Mouse (Mus musculus): Measurements from ENCODE around the gene Pde4d. TPM values are rescaled to one million over a fixed set of nuclear protein-coding genes. Genes with fewer than 3 reads are reported as not detected.

Pde4d gene
- total RNA-seq, 2 experiments from 2014 or later = 29.1 to 38.7 TPM

DNA sequence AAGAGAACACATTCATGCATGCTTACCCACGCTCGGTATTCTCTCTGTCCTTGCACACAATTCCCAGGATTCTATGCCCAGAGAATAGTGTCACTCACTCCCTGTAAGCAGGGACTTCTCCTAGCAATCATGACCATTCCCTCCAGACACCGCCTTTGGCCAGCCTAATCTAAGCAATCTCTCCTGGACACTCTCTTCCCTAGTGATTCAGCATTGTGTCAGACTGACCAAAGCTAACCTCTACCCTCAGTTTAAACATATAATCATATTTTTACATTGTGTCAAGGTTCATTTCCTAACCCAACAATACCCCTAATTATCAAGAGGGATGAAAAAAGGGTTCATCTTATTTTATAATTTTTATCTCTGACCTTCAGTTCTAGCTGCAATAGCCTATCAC is 1193.7 kb downstream of the Pde4d start:
- no peak for ATAC-seq (replicated peaks; ENCODE audit: poor library complexity)

DNA sequence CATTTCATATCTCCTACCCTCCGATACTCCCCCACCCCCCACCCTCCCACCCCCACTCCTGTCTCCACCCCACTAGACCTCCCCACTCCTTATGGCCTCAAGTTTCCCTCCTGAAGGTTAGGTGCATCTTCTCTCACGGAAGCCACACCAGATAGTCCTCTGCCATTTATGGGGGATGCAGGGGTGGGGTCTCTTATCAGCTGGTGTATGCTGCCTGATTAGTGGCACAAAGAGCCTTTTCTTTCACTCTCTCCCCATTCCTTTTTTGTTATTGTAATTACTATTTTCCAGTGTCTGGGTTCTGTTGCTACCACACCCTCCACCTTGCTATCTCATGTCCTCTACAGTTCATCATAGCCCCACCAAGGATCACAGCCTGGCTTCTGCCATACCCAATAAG is 1194.3 kb downstream of the Pde4d start:
- peak; percentile 45 for ATAC-seq (replicated peaks; ENCODE audit: poor library complexity)

GRCm38 (mm10) chr13:109645284-109645909 is 1195.6 kb downstream of the Pde4d start:
- no peak; the same call in 1 of the 2 replicates for ATAC-seq (replicated peaks; ENCODE audit: poor library complexity)

GRCm38 (mm10) chr13:109645910-109646284 is 1196.1 kb downstream of the Pde4d start:
- ATAC-seq (replicated peaks; ENCODE audit: poor library complexity) = no peak

GRCm38 (mm10) chr13:109646597-109647232 is 1197.0 kb downstream of the Pde4d start:
- peak; percentile 43 for ATAC-seq (replicated peaks; ENCODE audit: poor library complexity)

DNA sequence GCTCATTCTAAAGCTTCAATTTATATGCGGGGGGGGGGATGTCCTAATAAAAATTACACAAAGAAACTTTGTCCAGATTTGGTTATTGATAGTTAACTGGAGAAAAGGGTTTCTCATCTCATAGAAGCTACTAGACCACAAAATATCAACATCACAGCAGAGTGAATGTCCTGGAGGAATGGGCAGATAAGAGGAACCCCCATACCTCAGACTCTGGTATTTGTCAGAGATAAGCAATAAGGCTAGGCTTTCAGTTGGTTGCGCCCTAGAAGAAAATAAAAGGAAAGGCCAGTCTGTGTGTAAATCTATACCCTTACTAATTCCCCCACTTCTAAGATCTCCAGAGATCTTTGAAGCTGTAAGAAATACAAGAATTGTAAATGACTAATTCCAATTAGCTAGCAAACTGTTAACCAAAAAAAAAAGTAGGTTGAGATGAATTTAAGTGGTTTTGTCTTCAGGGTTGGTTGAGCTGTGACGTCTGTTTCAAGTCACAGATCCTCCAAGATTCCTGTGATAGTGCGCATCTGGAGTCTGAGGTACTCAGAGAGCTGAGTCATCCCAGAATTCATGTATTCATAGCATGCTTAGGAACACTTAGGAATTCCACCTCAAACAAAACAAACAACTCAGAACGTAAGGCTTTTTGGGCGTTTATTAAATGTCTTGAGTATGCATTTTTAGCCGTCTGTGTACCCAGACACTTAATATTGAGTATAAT is 1197.9 kb downstream of the Pde4d start:
- ATAC-seq (replicated peaks; ENCODE audit: poor library complexity) = peak; percentile 50

- no peak for ATAC-seq (replicated peaks; ENCODE audit: poor library complexity)
Measured at GRCm38 (mm10) chr13:109648311-109648710, 1198.6 kb downstream of the Pde4d start.

DNA sequence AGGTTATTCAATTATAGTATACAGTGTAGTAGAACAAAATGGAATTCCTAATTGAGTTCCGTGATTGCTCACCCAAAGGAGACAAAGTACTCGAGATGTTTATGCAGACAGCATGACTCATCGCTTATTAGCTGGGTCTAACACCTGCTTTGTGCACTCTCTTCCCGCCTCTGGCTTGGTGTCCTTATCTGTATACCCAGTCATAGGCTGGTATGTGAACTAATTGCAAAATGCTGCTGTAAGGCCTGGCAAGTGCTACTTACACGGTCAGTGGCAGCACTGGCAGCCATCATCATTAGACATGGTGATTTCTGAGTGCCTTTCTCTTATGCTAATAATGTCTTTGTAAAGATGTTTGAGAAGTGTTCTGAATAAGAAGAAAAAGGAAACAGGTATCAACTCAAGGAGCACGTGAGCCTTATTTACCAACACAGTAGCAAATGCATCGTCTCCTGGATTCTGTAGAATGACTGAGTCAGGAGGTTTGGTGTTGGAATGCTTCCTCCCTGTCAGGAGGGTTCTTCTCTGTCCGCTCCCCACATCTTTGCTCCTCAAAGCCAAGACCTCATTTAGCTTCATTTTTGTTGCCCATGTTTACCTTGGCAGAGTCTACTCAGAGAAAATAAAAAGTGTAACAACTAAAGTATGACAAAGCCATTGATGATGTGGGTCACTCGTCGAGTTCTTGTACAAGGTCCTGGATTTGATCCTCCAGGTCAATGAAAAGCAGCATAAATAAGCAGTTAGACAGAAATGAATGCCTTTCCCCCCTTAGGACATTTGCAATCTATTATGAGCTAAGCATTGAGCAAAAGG is 1202.2 kb downstream of the Pde4d start:
- peak; percentile 81 for ATAC-seq (replicated peaks; ENCODE audit: poor library complexity)

DNA sequence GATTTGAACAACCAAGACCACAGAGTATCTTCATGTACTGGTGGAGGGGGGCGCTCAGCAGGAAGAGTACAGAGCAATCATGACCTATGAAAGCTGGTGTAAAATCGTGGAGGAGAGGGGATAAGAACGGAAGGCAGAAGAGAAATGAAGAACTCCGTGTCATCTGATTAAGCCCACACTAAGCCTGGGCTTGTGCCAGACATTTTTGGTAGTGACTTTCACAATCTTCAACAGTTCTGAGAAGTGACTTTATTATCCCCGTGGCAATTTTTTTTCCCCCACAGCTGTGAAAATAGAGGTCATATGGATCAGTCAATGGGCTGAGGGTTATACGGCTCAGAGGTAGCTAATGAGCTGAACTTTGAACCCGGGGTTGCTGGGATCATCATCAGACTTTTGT is 1202.9 kb downstream of the Pde4d start:
- ATAC-seq (replicated peaks; ENCODE audit: poor library complexity) = peak; percentile 58

DNA sequence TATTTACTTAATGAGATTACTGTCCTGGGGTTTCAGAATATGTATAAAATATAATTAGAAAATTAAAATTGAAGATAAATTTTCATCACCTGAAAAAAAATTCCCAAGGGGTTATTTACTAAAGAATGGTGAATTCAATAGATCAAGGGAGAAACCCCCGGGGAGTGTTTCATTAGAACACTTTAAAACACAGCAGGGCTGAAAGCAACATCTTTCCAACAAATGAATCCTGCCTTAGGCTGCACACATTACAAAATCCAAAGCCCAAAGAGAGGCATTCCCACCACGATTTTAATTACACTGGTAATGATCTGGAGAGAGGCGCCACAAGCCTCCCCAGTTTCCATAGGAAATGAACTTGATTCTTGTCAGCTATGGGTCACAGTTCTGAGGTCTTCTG is 1205.6 kb downstream of the Pde4d start:
- no peak for ATAC-seq (replicated peaks; ENCODE audit: poor library complexity)

DNA sequence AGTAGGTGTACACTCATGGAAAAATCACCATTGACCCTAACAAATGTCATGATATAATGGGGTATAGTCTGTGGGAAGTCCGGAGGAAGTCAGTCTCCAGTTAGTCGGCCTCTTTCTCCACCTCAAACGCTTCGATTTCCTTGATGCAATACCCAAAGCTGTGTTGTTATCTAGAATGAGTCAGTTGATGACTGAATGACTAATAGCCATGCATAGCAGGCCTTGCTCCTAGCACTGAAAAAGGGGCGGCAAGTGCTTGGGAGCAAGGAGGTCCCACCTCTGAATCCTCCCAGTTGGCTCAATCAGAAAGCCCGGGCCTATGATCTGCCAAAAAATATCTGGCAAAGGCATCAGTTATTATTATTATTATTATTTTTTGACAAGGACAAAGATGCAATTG is 1209.4 kb downstream of the Pde4d start:
- peak; percentile 61; the same call in 1 of the 2 replicates for ATAC-seq (replicated peaks; ENCODE audit: poor library complexity)

DNA sequence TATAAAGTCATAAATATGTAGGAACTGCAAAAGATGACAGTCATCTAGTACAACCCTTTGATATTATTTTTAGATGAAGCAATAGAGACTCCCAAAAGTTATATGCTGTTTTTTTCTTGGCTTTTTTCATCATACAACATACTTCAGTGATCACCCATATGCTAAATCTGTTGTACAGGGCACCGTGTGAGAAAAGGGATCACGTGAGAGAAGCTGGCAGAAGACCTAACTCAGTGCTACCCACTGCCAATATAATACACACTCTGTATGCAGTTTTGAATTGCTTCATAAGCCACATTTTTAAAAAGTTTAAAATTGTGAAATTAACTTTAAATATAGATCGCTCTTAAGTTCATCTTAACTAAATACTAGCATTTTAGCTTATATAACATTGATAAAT is 1211.6 kb downstream of the Pde4d start:
- no peak for ATAC-seq (replicated peaks; ENCODE audit: poor library complexity)

DNA sequence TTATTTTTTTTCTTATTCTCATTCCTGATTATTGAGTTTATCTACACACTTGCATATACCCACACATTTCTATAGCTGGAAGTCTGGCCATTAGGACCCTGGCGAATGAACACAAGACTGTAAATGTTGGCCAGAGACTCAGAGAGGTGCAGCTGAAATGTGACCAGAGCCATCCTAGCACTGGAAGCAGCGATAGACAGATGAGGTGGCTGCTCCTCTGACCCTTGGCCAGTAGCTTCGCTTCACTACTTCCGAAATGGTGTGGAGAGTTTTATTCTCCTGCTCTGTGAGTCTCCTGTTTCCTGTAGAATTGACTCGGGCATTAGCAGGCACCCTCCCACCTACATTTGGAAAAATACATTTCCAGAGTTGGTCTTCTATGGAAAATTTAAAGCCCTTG is 1212.4 kb downstream of the Pde4d start:
- no peak for ATAC-seq (replicated peaks; ENCODE audit: poor library complexity)

GRCm38 (mm10) chr13:109662731-109663130 is 1213.0 kb downstream of the Pde4d start:
- ATAC-seq (replicated peaks; ENCODE audit: poor library complexity) = no peak

DNA sequence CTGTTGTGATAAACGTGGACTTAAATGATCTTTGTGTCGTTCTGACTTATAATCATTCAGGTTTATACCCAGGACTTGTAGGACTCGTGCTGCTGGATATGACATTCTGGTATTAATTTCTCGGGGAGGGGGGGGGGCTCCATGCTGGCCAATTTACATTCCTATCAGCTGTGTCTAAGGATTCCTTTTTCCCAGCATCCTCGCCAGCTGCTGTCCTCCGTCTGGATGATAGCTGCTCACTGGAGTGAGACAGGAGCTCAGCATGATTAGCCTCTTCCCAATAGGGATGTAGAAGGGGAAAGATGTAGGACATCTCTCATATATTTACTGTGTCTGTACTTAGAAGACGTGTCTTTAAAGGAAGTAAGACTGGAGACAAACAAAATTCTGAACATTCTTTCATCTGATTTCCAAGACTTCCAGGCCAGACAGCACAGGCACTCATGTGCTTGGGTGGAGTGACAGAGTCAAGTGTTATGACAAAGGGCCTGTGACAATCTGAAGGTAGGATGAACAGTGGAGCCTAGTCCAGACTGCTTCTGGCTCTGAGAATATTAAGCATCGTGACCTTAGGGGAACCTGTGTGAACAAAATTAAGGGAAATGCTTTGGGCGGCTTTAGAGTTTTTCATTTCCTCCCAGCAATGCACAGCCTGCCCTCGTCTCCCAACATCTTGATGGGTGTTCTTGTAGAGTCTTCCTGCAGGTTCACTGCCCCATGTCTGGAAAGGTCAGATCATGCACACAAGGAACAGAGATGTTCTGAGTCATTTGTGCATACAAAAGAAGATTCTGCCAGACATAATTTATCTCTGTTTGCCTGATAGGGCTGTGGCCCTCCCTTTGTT is 1215.4 kb downstream of the Pde4d start:
- ATAC-seq (replicated peaks; ENCODE audit: poor library complexity) = peak; percentile 59; the same call in 1 of the 2 replicates

DNA sequence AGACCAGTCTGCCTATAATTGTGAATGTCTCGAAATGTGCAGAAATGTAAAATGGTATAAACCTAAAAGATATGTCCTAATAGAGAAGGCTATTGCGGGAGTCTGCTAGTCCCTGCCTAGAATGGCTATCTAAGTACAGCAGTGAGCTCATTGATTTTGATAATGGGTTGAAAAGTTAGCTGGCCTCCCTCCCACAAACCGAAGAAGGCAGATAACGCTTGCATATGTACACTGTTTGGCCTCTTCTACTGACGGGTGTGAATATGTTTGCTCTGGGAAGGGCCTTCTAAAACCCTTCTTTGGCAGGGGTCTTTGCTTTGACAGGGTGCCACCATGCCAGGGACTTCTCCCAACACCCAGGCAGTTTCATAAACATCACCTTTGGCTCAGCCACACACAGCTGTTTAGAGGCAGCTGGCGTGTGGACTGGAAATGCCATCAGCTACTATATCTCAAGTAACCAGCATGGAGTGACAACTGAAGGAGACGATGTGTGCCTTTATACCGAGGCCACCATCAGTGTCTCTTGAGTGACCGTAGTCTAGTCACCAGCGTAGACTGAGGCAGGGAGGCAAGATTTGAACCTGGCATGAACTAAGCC is 1216.2 kb downstream of the Pde4d start:
- ATAC-seq (replicated peaks; ENCODE audit: poor library complexity) = peak; percentile 89

- ATAC-seq (replicated peaks; ENCODE audit: poor library complexity) = no peak
Measured at GRCm38 (mm10) chr13:109669965-109670364, 1220.2 kb downstream of the Pde4d start.

DNA sequence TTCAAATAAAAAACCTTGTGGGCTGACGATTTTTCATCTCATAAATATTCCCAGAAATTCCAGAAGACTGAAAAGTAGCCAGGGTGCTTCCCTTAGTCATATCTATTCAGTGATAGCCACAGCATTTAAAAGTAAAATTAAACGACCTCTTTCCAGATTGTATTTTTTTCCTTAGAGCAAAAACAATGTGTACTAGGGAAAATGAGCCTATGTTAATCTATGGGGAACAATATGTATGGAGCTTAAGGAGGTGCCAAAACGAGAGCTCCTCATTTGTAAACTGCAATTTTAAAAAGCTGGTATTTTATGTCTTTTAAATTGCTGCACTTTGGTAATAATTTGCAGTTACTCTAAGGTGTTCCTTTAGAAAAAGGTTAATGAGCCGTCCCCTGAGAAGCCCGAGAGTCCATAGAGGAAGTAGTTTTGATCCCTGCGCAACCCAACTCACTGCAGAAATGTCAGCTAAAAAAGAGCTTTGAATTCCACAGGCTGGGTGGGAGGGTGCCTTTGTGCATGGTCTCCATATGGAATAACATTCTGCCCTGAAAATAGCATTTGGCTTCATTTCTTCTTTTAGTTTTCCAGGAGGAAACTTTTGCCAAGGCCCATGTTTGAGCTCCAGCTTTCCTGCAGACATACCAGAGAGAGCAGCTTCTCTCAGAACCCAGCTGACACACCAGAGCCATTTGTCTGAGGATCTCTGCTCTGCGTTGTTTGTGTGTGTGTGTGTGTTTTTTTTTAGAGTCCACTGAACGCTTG is 1222.0 kb downstream of the Pde4d start:
- no peak for ATAC-seq (replicated peaks; ENCODE audit: poor library complexity)

DNA sequence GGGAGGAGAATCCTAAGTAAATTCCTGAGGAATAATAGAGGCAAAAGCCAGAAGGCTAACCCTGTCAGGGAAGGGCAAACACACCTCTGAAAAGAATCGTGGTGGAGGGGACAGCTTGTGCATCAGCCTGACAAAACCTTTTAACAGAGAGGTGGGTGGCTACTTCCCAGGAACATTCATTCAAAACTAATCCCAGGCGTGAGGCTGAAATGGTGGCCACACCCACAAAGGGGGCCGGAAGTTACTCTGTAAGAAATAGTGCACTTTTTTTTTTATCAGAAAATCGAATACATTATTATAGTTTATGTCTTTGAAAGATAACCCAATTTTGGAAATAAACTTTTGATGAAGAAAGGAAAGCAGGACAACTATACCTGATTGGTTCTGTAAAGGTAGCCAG is 1227.3 kb downstream of the Pde4d start:
- ATAC-seq (replicated peaks; ENCODE audit: poor library complexity) = no peak
